Mouse (Mus musculus) G1E (cell line): ENCODE results near the gene Tmcc3. TPM values are rescaled to one million over a fixed set of nuclear protein-coding genes. Genes with fewer than 3 reads are reported as not detected.

Experiments
- ATAC-seq: 2 replicates; pipeline ENCODE4 v1.8.0; 2016; ENCODE audit warnings: mild to moderate bottlenecking; ENCODE audit not compliant: insufficient number of reproducible peaks, poor library complexity, low FRiP score, severe bottlenecking; ENCODE audit errors: extremely low read depth
- DNase-seq: peaks from one replicate; pipeline ENCODE4 v3.0.0; 2012; ENCODE audit warnings: low spot score
- H3K27me3 ChIP-seq: 2 replicates; pipeline ENCODE4 v1.6.1; 2012; ENCODE audit warnings: mild to moderate bottlenecking, low read length, inconsistent platforms; ENCODE audit not compliant: insufficient read depth
- H3K36me3 ChIP-seq: replicated peaks from 2 replicates; pipeline ENCODE3; 2012; ENCODE audit warnings: mild to moderate bottlenecking, inconsistent platforms
- H3K4me1 ChIP-seq: 2 replicates; pipeline ENCODE4 v1.6.1; 2012; ENCODE audit warnings: low read depth, low read length, inconsistent platforms, mixed read lengths; ENCODE audit not compliant: insufficient read depth
- H3K4me3 ChIP-seq: 2 replicates; pipeline ENCODE4 v1.5.1; 2012; ENCODE audit warnings: low read depth, mild to moderate bottlenecking, inconsistent platforms, low read length, moderate library complexity, mixed read lengths
- H3K9me3 ChIP-seq: replicated peaks from 2 replicates; pipeline ENCODE4 v1.6.1; 2012; ENCODE audit warnings: inconsistent platforms
- CTCF ChIP-seq: IDR thresholded peaks from 2 replicates; pipeline ENCODE4 v1.5.1; 2012; ENCODE audit warnings: low read depth, low read length, inconsistent platforms, mixed read lengths
- GATA1 ChIP-seq: IDR thresholded peaks from 2 replicates; pipeline ENCODE4 v1.6.1; 2012; ENCODE audit warnings: borderline replicate concordance, low read length, inconsistent platforms, mixed read lengths
- GATA2 ChIP-seq: IDR thresholded peaks from 2 replicates; pipeline ENCODE4 v1.6.1; 2012; ENCODE audit warnings: low read depth, low read length, inconsistent platforms, borderline replicate concordance
- POLR2AphosphoS5 ChIP-seq: IDR thresholded peaks from 2 replicates; pipeline ENCODE4 v1.6.1; 2012; ENCODE audit warnings: low read depth, low read length, inconsistent platforms; ENCODE audit not compliant: insufficient replicate concordance
- TAL1 ChIP-seq: conservative IDR thresholded peaks from 2 replicates; pipeline ENCODE4 v1.6.1; 2012; ENCODE audit warnings: low read depth, low read length, inconsistent platforms, mixed read lengths
- polyA plus RNA-seq: library from polyadenylated mRNA; stranded (reverse); fragments of >175 nt; gene quantifications from 2 replicates; pipeline ENCODE4 v1.2.3, GENCODE M21; 2012
- total RNA-seq, 2 experiments: library from RNA; stranded (forward) in 1 of 2; stranded (reverse) in 1 of 2; fragments of 200-1000 nt in 1 of 2; fragments of >200 nt in 1 of 2; fragmentation: Nextera tagmentation in 1 of 2; gene quantifications; 2 replicates each; pipeline ENCODE4 v1.2.3; 2014 to 2017

Tmcc3 gene
- total and polyA plus RNA-seq, 3 experiments = 3.3 to 15.6 (median 8.1) TPM

- no peak for DNase-seq
- no peaks in the 10 kb centered on the region for H3K4me1 ChIP-seq
- no peak for TF ChIP-seq GATA2
- no peak for TF ChIP-seq GATA1
- TF ChIP-seq POLR2AphosphoS5 = no peak
- no peak for TF ChIP-seq CTCF
- TF ChIP-seq TAL1 = no peak
- no peak for ATAC-seq
- H3K36me3 ChIP-seq = no peaks in the 10 kb centered on the region
- H3K9me3 ChIP-seq = no peaks in the 10 kb centered on the region
- H3K4me3 ChIP-seq = no peak overlapping the region
- no peaks in the 10 kb centered on the region for H3K27me3 ChIP-seq
These were observed 36.2 kb downstream of the Tmcc3 start for GRCm38 (mm10) chr10:94347959-94348358.

GRCm38 (mm10) chr10:94350207-94350606, 38.5 kb downstream of the Tmcc3 start:
- DNase-seq (no peak), ATAC-seq (no peak)
- TF ChIP-seq CTCF (no peak), TAL1 (no peak), GATA1 (no peak), POLR2AphosphoS5 (no peak), GATA2 (no peak)
- no peaks in the 10 kb centered on the region for H3K36me3 ChIP-seq
- no peaks in the 10 kb centered on the region for H3K9me3 ChIP-seq
- no peaks in the 10 kb centered on the region for H3K4me1 ChIP-seq
- no peaks in the 10 kb centered on the region for H3K27me3 ChIP-seq
- H3K4me3 ChIP-seq = no peak overlapping the region

- ATAC-seq (no peak), DNase-seq (no peak)
- no peaks in the 10 kb centered on the region for H3K4me1 ChIP-seq
- no peak overlapping the region for H3K4me3 ChIP-seq
- no peaks in the 10 kb centered on the region for H3K9me3 ChIP-seq
- H3K27me3 ChIP-seq = no peaks in the 10 kb centered on the region
- H3K36me3 ChIP-seq = no peaks in the 10 kb centered on the region
- TF ChIP-seq POLR2AphosphoS5 = no peak
- TF ChIP-seq GATA2 = no peak
- TF ChIP-seq GATA1 = no peak
- TF ChIP-seq CTCF = no peak
- TF ChIP-seq TAL1 = no peak
These were observed 39.3 kb downstream of the Tmcc3 start for GRCm38 (mm10) chr10:94350896-94351661.

- ATAC-seq = no peak
These were observed 40.6 kb downstream of the Tmcc3 start for GRCm38 (mm10) chr10:94352172-94352876.

GRCm38 (mm10) chr10:94352877-94353853, 41.4 kb downstream of the Tmcc3 start:
- H3K36me3 ChIP-seq = no peaks in the 10 kb centered on the region
- ATAC-seq (no peak), DNase-seq (no peak)
- H3K9me3 ChIP-seq = no peaks in the 10 kb centered on the region
- H3K4me3 ChIP-seq = no peak overlapping the region
- H3K4me1 ChIP-seq = no peaks in the 10 kb centered on the region
- no peak for TF ChIP-seq GATA2
- TF ChIP-seq CTCF = no peak
- no peak for TF ChIP-seq GATA1
- TF ChIP-seq TAL1 = no peak
- no peak for TF ChIP-seq POLR2AphosphoS5
- no peaks in the 10 kb centered on the region for H3K27me3 ChIP-seq

More at GRCm38 (mm10) chr10:94352172-94352876, 40.6 kb downstream of the Tmcc3 start:
- no peaks in the 10 kb centered on the region for H3K9me3 ChIP-seq
- H3K4me1 ChIP-seq = no peaks in the 10 kb centered on the region
- no peaks in the 10 kb centered on the region for H3K27me3 ChIP-seq
- TF ChIP-seq CTCF (no peak), GATA2 (no peak), TAL1 (no peak), POLR2AphosphoS5 (no peak), GATA1 (no peak)
- no peak for DNase-seq
- H3K4me3 ChIP-seq = no peak overlapping the region
- H3K36me3 ChIP-seq = no peaks in the 10 kb centered on the region

GRCm38 (mm10) chr10:94354005-94354404, 42.3 kb downstream of the Tmcc3 start:
- no peak for TF ChIP-seq CTCF
- no peak for TF ChIP-seq POLR2AphosphoS5
- TF ChIP-seq GATA2 = no peak
- TF ChIP-seq GATA1 = no peak
- TF ChIP-seq TAL1 = no peak
- H3K36me3 ChIP-seq = no peaks in the 10 kb centered on the region
- no peaks in the 10 kb centered on the region for H3K4me1 ChIP-seq
- DNase-seq (no peak), ATAC-seq (no peak)
- H3K9me3 ChIP-seq = no peaks in the 10 kb centered on the region
- no peak overlapping the region for H3K4me3 ChIP-seq
- H3K27me3 ChIP-seq = no peaks in the 10 kb centered on the region
